Mouse (Mus musculus): ENCODE measurements around the gene Wasl. TPM values are rescaled to one million over a fixed set of nuclear protein-coding genes. Genes with fewer than 3 reads are reported as not detected.

Gene Wasl
- polyA plus RNA-seq (2014; fragmentation: Nextera tagmentation; extraction: Ambion mirVana): 37.5 and 47.1 TPM in 2 replicates

DNA sequence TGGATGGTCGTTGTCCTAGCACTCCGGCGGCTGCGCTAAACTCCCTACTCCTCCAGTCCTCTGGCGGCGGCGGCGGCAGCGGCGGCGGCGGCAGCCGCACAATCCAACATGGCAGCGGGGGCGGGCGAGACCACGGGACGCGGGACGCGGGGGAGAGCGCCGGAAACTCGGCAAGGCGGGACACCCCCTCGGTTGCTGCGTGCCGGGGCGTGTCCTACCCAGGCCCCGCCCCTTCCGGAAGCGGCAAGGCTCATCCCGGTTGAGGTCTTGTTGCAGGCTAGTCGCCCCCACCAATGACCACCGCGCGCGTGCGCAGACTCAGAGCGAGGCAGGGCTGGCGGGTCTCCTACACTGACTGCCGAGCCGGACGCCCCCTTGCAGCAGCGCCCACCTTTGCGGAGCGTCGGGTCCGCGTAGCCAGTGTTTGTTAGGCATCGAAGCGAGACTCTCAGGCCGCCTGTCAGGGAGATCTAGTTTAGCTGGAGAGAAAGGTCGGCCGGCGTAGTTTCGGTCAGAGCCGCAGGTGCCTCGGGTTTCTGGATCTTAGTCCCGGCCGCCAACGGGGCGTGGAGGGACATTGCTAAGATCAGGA, at the start of gene Wasl:
Gene Wasl (minus strand): TSS at position 143 of the 592 bp plus-strand sequence.
- under 1% methylated on average over 51 of the region's 63 CpGs for WGBS (ENCODE audit: insufficient replicate concordance)
- peak within 1 kb of the TSS; percentile 98 for H3K9ac ChIP-seq (ENCODE audit: low read depth, low read length)
- H3K27ac ChIP-seq (ENCODE audit: low read depth, low read length): peak within 1 kb of the TSS; percentile 97
- H3K27me3 ChIP-seq (ENCODE audit: control insufficient read depth, insufficient read depth, low read length): no peaks in the 10 kb centered on the region
- peak; percentile 97 for ATAC-seq (replicated peaks; ENCODE audit: insufficient number of reproducible peaks, low FRiP score, low TSS enrichment)
- H3K4me2 ChIP-seq: peak within 1 kb of the TSS; percentile 74
- H3K4me3 ChIP-seq (ENCODE audit: low read depth, low read length): peak within 1 kb of the TSS; percentile 99
- peaks cover 8% of the 10 kb centered on the region for H3K4me1 ChIP-seq (ENCODE audit: control insufficient read depth, insufficient read depth, low read length)
- no peaks in the 10 kb centered on the region for H3K36me3 ChIP-seq (ENCODE audit: control insufficient read depth, insufficient read depth, low read length)
- no peaks in the 10 kb centered on the region for H3K9me3 ChIP-seq (replicated peaks; ENCODE audit: control insufficient read depth, low read length)

DNA sequence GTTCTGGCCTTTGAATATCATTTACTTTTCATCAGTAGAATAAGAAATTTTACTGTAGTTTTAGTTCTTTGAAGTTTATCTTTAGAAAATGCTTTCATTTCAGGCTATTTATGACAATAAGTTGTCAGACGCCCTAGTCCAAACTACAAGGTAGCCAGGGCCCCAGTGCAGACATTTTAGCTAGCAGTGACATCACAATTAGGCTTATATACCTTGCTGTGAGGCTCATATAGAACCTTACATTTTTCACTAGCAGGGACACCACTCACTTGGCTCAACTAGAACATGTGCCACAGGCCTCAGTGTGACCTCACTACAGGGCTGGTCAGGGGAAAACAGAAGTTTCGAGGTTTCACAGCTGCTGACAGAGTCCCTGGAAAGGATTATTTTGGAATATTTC, 42.7 kb upstream of the Wasl start:
- ATAC-seq (replicated peaks; ENCODE audit: insufficient number of reproducible peaks, low FRiP score, low TSS enrichment): no peak
- 66% methylated on average over 2 of the region's 2 CpGs for WGBS (ENCODE audit: insufficient replicate concordance)
- no peaks in the 10 kb centered on the region for H3K36me3 ChIP-seq (ENCODE audit: control insufficient read depth, insufficient read depth, low read length)

DNA sequence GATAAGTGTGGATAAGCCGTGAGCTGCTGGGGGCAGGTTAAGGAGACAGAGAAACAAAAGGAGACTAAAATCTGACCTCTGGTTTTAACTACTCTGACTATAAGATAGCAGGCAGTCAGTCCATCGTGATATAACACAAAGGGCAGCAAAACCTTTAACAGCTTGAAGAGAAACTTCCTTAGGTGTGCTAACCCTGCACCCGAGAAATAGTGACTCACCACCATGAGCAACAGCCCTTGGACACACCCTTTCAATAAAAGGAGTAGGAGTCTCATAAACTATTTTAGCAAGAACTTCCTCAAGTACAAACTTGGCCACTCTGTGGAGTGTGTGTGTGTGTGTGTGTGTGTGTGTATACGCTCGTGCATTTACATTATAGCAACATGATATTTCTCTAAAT, 42.3 kb upstream of the Wasl start:
- Histone ChIP-seq H3K36me3 (ENCODE audit: control insufficient read depth, insufficient read depth, low read length) (no peaks in the 10 kb centered on the region), H3K9me3 (replicated peaks; ENCODE audit: control insufficient read depth, low read length) (no peaks in the 10 kb centered on the region), H3K4me3 (ENCODE audit: low read depth, low read length) (no peak overlapping the region), H3K4me1 (ENCODE audit: control insufficient read depth, insufficient read depth, low read length) (no peaks in the 10 kb centered on the region), H3K27ac (ENCODE audit: low read depth, low read length) (no peak overlapping the region), H3K9ac (ENCODE audit: low read depth, low read length) (no peak overlapping the region), H3K27me3 (ENCODE audit: control insufficient read depth, insufficient read depth, low read length) (no peaks in the 10 kb centered on the region), H3K4me2 (no peak overlapping the region)
- no peak for ATAC-seq (replicated peaks; ENCODE audit: insufficient number of reproducible peaks, low FRiP score, low TSS enrichment)
- 71% methylated on average over 5 of the region's 5 CpGs for WGBS (ENCODE audit: insufficient replicate concordance)

More for the DNA sequence above, 42.7 kb upstream of the Wasl start:
- Histone ChIP-seq H3K4me3 (ENCODE audit: low read depth, low read length) (no peak overlapping the region), H3K27ac (ENCODE audit: low read depth, low read length) (no peak overlapping the region), H3K4me2 (no peak overlapping the region), H3K4me1 (ENCODE audit: control insufficient read depth, insufficient read depth, low read length) (no peaks in the 10 kb centered on the region), H3K27me3 (ENCODE audit: control insufficient read depth, insufficient read depth, low read length) (no peaks in the 10 kb centered on the region), H3K9ac (ENCODE audit: low read depth, low read length) (no peak overlapping the region), H3K9me3 (replicated peaks; ENCODE audit: control insufficient read depth, low read length) (no peaks in the 10 kb centered on the region)

DNA sequence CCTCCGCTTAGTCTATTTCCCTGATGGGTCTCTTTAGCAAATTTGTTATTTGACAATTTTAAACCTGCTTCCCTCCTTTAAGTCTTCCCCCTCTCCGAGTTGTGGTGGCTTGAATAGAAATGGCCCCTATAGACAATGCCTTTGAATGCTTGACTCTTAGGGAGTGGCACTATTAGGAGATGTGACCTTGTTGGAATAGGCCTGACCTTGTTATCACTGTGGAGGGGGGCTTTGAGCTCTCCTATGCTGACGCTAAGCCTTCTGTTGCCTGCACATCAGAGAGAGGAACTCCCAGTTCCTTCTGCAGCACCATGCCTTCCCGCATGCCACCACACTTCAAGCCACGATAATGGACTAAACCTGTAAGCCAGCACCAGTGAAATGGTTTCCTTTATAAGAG, 32.4 kb upstream of the Wasl start:
- Histone ChIP-seq H3K27me3 (ENCODE audit: control insufficient read depth, insufficient read depth, low read length) (no peaks in the 10 kb centered on the region), H3K36me3 (ENCODE audit: control insufficient read depth, insufficient read depth, low read length) (no peaks in the 10 kb centered on the region), H3K4me3 (ENCODE audit: low read depth, low read length) (no peak overlapping the region), H3K4me2 (no peak overlapping the region), H3K27ac (ENCODE audit: low read depth, low read length) (no peak overlapping the region), H3K4me1 (ENCODE audit: control insufficient read depth, insufficient read depth, low read length) (no peaks in the 10 kb centered on the region), H3K9ac (ENCODE audit: low read depth, low read length) (no peak overlapping the region), H3K9me3 (replicated peaks; ENCODE audit: control insufficient read depth, low read length) (no peaks in the 10 kb centered on the region)
- 80% methylated on average over 5 of the region's 5 CpGs for WGBS (ENCODE audit: insufficient replicate concordance)
- ATAC-seq (replicated peaks; ENCODE audit: insufficient number of reproducible peaks, low FRiP score, low TSS enrichment): no peak

DNA sequence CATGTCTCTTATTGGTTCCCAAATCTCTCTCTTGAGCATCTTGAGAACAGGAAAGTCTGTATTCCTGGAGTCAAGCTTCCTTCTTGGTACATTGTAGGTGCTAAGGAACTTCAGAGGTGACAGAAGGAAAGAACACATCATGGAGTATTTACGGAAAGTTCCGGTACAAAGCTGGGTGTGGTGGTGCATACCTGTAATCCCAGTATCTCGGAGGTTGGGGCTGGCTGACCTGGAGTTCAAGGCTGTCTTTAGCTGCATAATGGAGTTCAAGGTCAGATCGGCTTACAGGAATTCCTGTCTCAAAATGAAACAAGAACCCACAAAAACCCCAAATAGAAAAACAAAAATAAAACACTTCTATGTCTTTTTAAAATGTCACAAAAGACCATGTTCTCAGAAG, 31.3 kb upstream of the Wasl start:
- Histone ChIP-seq H3K4me1 (ENCODE audit: control insufficient read depth, insufficient read depth, low read length) (no peaks in the 10 kb centered on the region), H3K9me3 (replicated peaks; ENCODE audit: control insufficient read depth, low read length) (no peaks in the 10 kb centered on the region), H3K4me3 (ENCODE audit: low read depth, low read length) (no peak overlapping the region), H3K27me3 (ENCODE audit: control insufficient read depth, insufficient read depth, low read length) (no peaks in the 10 kb centered on the region), H3K9ac (ENCODE audit: low read depth, low read length) (no peak overlapping the region), H3K4me2 (no peak overlapping the region), H3K36me3 (ENCODE audit: control insufficient read depth, insufficient read depth, low read length) (no peaks in the 10 kb centered on the region), H3K27ac (ENCODE audit: low read depth, low read length) (no peak overlapping the region)
- 83% methylated on average over 4 of the region's 4 CpGs for WGBS (ENCODE audit: insufficient replicate concordance)
- ATAC-seq (replicated peaks; ENCODE audit: insufficient number of reproducible peaks, low FRiP score, low TSS enrichment): no peak

DNA sequence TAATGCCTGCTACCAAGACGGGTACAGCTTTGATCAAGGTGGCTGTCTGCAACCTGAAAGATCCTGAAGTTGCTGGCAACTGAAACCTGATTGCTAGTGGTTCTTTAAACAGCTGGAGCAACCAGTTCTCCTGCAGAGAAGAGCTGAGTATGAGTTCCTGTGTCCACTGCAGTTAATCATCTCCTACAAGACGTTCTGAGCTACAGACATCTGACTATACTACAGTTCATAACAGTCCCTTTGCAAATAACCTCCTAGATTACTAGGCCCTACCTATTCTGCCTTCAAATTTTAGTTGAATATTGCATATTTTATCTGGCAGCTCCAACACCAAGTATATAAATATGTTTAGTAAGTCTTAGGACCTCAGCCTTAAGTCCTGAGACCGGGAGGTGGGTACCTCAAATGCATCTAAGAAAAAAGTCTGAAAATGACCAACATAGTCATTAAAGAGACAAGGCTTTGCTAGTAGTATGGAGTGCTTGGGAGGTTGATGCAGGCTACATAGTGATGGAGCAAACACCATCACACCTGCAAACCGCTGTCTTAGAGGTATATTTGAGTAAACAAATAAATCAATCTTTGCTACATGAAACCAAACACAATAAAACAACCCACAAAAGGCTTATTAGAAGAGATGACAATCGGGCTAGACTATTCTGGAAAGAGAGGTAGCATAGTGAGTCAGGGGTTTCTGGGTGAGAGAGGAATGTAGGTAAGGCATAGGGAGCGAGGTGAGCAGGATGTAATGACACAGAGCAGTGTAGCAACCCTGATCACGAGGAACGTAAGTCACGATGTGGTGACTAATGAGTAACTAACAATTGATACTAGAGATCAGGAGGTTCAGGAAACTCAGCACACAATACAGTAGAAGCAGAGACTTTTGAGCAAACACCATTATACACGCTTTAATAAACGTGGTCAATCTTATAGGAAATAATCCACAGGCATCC, 29.9 kb upstream of the Wasl start:
- H3K4me1 ChIP-seq (ENCODE audit: control insufficient read depth, insufficient read depth, low read length): no peaks in the 10 kb centered on the region
- no peak overlapping the region for H3K9ac ChIP-seq (ENCODE audit: low read depth, low read length)
- no peaks in the 10 kb centered on the region for H3K9me3 ChIP-seq (replicated peaks; ENCODE audit: control insufficient read depth, low read length)
- 80% methylated on average over 11 of the region's 11 CpGs for WGBS (ENCODE audit: insufficient replicate concordance)
- H3K36me3 ChIP-seq (ENCODE audit: control insufficient read depth, insufficient read depth, low read length): no peaks in the 10 kb centered on the region
- no peak for ATAC-seq (replicated peaks; ENCODE audit: insufficient number of reproducible peaks, low FRiP score, low TSS enrichment)
- H3K27ac ChIP-seq (ENCODE audit: low read depth, low read length): no peak overlapping the region
- H3K4me2 ChIP-seq: no peak overlapping the region
- H3K4me3 ChIP-seq (ENCODE audit: low read depth, low read length): no peak overlapping the region
- H3K27me3 ChIP-seq (ENCODE audit: control insufficient read depth, insufficient read depth, low read length): no peaks in the 10 kb centered on the region

DNA sequence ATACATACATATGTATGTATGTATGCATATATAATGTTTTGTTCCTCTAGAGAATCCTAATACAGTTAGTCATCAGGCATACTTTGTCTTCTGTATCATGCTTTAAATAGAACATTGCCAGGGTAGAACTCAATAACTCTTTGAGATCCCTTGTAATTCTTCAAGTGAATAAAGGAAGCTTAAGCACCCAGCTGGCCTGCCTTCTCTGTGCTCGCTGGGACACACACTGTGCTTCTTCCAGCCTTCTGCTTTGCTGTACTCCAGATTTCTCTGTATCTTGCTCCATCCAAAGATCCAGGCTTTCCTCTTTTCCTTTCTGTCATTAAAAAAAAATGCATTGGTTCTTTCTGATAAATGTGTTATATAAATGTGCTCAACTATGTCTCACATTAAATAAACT, 23.1 kb upstream of the Wasl start:
- H3K27ac ChIP-seq (ENCODE audit: low read depth, low read length): no peak overlapping the region
- no peaks in the 10 kb centered on the region for H3K4me1 ChIP-seq (ENCODE audit: control insufficient read depth, insufficient read depth, low read length)
- H3K27me3 ChIP-seq (ENCODE audit: control insufficient read depth, insufficient read depth, low read length): no peaks in the 10 kb centered on the region
- H3K9me3 ChIP-seq (replicated peaks; ENCODE audit: control insufficient read depth, low read length): no peaks in the 10 kb centered on the region
- 62% methylated on average over 1 of the region's 1 CpGs for WGBS (ENCODE audit: insufficient replicate concordance)
- H3K4me2 ChIP-seq: no peak overlapping the region
- H3K36me3 ChIP-seq (ENCODE audit: control insufficient read depth, insufficient read depth, low read length): no peaks in the 10 kb centered on the region
- ATAC-seq (replicated peaks; ENCODE audit: insufficient number of reproducible peaks, low FRiP score, low TSS enrichment): no peak
- no peak overlapping the region for H3K4me3 ChIP-seq (ENCODE audit: low read depth, low read length)
- no peak overlapping the region for H3K9ac ChIP-seq (ENCODE audit: low read depth, low read length)

DNA sequence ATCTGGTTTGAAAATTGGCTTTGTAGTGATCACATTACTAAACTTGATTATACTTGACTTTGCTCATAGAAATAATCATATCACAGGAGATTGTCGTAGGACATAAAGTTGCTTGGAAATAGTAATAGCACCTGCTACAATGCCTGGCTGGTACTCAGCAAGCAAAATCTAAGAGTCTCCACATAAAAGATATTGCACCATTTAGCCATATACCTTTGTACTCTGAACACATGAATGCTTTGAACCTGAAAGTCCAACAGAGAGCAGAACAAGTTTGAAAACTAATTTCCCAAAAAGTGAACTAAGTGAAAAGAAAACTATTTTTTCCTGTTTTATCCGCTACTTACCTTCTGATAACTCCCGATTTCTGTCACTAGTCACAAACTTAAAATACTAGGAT, 18.3 kb upstream of the Wasl start:
- H3K36me3 ChIP-seq (ENCODE audit: control insufficient read depth, insufficient read depth, low read length): no peaks in the 10 kb centered on the region
- no peaks in the 10 kb centered on the region for H3K27me3 ChIP-seq (ENCODE audit: control insufficient read depth, insufficient read depth, low read length)
- H3K27ac ChIP-seq (ENCODE audit: low read depth, low read length): no peak overlapping the region
- no peak overlapping the region for H3K9ac ChIP-seq (ENCODE audit: low read depth, low read length)
- H3K9me3 ChIP-seq (replicated peaks; ENCODE audit: control insufficient read depth, low read length): no peaks in the 10 kb centered on the region
- H3K4me3 ChIP-seq (ENCODE audit: low read depth, low read length): no peak overlapping the region
- H3K4me2 ChIP-seq: no peak overlapping the region
- no peaks in the 10 kb centered on the region for H3K4me1 ChIP-seq (ENCODE audit: control insufficient read depth, insufficient read depth, low read length)
- 82% methylated on average over 3 of the region's 3 CpGs for WGBS (ENCODE audit: insufficient replicate concordance)
- ATAC-seq (replicated peaks; ENCODE audit: insufficient number of reproducible peaks, low FRiP score, low TSS enrichment): no peak
